Mouse (Mus musculus) spleen, embryonic (tissue): Measurements from ENCODE around the gene Nup107.

Source experiments
- CTCF ChIA-PET: fragments of 350-600 bp; sonication (Branson Sonifier 250); formaldehyde crosslinking; loops from one replicate; lab custom pipeline; 2022; lab: Charles Lee

The Nup107 gene

DNA sequence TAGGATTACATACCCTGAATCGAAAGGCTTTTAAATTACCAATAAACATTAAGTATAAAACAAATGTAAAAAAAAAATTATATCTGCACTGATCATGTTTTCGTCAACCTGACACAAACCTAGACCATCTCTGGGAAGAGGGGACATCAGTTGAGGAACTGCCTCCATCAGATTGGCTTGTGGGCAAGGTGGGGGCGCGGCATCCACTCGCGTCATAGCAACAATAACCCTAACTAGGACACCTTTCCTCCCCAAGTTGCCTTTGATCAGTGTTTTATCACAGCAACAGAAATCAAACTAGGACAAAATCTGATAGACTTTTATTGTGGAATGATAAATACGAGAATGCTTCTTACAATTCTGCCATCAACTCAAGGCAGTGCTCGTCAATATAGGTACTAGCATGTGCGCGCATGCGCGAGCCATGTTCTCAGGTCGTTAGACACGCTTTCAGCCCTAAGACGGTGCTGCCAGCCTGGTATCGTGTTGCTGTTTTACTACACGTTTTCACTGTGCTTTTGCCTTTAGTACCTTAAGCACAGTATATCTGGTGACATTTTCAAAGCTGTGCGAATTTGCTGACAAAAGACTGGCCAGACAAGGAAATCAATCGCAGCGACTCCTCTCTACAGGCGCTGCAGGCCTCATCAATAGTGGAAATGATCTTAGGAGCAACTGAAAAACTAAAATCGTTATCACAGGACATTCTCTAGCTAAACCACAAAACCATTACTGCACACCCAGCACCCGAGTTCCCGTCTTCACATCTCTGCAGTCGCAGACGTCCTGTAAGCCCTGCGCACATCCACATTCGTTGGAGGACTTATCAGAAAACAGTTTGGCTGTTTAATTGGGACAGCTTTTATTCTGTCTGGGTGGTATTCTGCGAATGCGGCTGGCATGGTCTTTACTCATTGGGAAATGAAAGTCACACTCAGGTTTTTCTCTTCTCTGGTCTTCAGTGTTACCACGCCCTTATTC is 11.7 kb upstream of the Nup107 start:
- CTCF ChIA-PET = interaction anchor here (0.6 kb wide), 1 partner anchor 382 kb away, joined by 3 read pairs; no protein-coding TSS in a partner anchor

DNA sequence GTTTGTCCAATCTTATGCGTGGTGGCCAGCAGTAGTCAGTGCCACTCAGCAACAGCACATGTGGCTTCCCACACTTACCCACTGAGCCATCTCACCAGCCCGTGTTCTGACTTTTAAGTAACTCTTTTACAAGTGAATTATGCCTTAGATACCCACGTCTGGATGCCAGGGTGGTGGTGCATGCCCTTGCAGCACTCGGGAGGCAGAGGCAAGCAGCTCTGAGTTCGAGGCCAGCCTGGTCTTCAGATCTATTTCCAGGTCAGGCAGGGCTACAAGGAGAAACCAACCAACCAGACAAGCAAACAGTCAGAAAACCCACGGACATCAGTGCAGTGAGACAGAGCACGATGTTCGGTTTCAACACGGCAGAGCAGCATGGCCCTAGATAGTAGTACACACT is 9.4 kb upstream of the Nup107 start:
- CTCF ChIA-PET = interaction anchor here (0.6 kb wide), 1 partner anchor 11 kb away, joined by 4 read pairs; no protein-coding TSS in a partner anchor

DNA sequence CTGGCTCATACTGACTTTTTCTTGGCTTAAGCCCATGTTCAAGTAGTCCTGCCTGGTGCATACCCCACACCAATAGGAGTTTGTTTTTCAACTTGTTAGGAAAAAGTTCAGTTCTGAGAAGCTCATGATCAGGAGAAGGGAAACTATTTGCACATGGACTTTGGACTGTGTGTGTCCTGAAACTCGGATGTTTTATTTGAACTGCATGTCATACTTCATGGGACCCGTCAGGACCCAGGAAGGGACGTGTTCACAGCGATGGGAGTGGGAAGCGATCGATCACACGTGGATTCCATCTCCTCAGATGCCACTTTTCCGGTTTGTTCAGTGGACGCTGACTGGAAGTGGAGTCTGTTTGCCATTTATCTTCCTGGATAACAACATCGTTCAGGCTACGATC is 7.3 kb upstream of the Nup107 start:
- CTCF ChIA-PET = no interaction called here

DNA sequence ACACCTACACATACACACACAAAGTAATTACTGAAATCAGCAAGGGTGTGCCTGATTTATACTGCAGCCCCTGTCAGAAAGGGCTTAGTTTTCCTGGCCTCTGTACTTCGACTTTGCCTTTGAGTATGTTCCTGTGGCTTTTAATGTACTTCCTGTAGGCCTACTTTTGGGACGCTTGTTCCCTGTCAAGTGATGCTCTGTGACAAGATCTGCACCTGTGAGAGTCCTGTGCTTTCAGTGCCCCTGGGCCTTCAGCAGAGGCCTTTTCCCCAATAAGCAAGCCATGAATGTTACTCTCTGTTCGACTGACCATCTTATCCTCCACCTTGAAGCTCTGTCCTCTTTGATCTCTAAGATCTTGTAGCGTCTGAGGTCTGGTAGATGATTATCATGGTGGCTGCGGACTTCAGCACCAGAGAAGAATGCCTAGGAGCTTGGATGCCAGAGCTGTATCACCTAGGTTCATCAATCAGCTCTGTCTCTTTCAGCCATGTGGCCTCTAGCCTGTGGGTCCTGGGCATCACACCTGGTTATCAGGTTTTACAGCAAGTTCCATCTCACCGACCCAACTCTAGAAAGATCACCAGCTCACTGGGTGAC is 6.0 kb upstream of the Nup107 start:
- CTCF ChIA-PET = interaction anchor here (0.6 kb wide), 1 partner anchor 232 kb away, joined by 3 read pairs; no protein-coding TSS in a partner anchor

DNA sequence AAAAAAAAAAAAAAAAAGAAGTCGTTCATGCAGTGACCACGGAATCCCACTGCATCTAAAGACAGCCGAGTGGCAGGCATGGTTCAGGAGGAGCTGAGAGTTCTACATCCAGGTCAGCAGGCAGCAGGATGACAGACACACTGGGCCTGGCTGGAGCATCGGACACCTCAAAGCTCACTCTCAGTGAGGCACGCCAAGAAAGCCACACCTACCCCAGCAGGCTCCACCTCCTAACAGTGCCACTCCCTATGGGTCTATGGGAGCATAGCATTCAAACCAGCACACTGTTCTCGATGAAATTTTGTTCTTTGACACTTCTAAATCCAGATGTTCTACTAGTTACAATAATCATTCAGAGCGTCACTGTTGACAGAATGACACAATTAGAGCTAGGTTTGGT is 5.2 kb upstream of the Nup107 start:
- CTCF ChIA-PET = interaction anchor here (0.6 kb wide), 1 partner anchor 15 kb away, joined by 4 read pairs; no protein-coding TSS in a partner anchor

DNA sequence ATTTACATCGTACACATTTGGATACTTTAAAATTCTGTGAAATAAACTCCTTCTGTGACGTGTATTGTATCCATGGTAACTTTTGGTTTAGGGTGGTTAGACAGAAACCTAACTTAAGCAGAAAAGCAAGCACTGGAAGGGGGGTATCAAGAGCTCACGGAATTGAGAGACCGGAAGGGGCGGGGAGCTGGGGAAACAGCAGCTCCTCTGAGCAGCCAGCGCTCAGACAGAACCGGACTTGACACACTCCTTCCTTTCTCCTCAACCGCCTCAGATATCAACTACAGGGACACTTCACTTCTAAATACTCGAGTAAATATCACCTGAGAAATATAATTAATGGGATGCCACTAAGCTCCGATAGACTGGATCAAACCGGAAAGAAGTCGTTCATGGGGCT is 4.6 kb upstream of the Nup107 start:
- CTCF ChIA-PET = no interaction called here

DNA sequence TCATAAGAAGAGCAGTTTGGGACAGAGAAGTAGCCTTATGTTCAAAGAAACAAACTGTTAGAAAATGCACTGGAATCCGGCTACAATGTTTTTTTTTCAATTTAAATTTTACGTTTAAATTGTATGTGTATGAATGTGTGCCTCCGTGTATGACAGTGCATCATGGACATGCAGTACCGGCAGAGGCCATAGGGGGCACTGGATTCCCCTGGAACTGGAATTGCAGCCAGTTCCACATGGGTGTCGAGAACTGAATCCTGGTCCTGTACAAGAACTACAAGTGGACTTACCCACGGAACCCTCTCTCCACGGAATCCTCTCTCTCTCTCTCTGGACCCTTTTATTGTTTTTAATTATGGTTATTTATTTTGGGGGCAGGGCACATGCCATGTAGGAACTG is 3.7 kb upstream of the Nup107 start:
- CTCF ChIA-PET = no interaction called here

DNA sequence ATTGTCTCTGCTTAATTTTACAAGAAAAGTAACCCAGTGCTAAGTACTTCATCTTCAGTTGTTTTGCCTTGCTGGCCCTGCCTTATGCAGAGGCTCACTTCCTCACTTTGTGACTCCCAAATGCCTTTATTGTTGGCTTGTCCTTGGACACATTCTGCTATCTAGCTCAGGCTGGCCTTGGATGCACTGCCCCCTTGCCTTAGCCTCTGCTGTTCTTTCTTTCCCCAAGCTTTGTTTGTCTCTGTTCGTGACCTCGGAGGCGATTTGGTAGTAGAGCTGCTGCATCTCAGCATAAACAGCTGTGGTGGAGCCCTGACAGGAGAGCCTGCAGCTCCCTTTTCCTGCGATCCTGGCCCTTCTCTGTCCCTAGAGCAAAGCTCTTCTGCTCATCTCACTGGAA is 2.7 kb upstream of the Nup107 start:
- CTCF ChIA-PET = interaction anchor here (0.6 to 0.7 kb wide), 2 partner anchors 26 to 180 kb away, joined by 3 to 7 read pairs; no protein-coding TSS in a partner anchor

DNA sequence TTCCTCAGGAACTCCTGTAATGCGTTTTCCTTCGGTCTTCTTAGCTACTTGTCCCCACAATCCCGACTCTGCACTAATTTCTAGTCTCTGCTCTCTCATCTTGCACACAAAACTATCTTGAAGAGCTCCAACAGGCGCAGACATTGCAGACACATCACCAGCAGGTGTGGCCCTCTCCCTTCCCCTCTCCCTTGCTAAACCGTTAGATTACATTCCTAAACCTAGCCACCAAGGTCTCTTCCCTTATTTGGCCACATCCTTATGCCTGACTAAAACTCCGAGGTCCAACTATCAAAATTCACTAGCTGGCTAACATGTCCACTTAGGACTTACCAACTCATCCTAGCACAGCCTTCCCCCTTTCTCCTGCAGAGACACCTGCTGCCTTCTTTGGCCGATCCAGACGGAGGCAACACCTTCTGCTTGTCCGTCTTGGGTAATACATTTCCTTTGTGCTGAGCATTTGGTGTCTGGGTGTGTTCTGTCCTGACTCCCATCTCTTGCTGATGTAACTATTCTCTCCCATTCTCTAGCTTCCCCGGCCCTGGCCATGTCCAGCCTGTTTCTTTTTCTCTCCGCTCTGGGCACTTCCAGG is 1.0 kb upstream of the Nup107 start:
- CTCF ChIA-PET = interaction anchor here (1.2 kb wide), 1 partner anchor 12 kb away, joined by 3 read pairs; no protein-coding TSS in a partner anchor

DNA sequence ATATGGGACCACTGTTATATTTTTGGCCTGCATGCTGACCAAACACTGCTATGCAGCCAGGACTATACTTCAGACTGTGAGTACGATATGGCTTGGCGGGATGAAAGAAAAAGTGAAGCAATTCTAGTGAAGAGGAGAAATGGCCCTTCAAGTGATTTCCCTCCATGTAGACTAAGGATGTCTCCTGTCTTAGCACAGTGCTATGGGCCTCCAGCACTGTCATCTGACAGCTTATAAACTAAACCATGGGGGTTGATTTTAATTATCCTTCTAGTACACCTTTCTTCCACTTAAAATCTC is 1.4 kb downstream of the Nup107 start:
- CTCF ChIA-PET = interaction anchor here (0.8 kb wide), 1 partner anchor 43 kb away, joined by 3 read pairs; no protein-coding TSS in a partner anchor

DNA sequence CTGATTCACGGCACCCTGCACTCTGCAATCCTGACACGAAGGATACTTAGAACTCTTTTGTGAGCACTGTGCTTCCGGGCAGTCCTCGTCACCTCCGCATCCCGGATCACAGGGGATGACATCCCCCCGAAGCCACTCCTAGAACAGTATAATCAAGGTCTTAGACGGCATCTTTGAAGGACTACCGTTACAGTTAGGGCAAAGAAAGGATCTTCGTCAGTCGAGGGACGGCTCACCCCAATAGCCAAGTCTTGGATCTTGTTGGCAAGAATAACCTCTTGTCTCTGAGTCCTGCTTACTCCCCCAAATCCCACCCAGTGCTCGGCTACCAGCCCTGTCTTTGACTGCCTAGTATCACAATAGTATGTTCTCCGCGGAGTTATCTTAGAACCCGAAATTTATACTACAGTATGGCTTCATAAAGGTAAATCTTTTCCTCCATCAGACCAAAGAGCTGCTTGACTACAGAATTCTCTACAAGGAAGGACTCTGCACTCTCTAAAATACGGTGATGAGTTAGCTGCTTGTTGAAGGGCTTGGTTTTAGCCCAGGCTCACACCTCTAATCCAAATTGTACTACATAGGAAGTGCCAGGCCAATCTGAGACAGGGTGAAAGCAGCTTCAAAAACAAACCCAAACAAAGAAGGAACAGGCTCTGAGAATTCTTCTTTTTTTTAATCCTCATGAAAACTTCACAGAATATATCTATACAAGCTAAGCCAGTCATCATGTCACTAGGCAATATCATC is 1.9 kb downstream of the Nup107 start:
- CTCF ChIA-PET = interaction anchor here (0.6 to 0.8 kb wide), 2 partner anchors 43 to 299 kb away, joined by 3 to 4 read pairs; no protein-coding TSS in a partner anchor

DNA sequence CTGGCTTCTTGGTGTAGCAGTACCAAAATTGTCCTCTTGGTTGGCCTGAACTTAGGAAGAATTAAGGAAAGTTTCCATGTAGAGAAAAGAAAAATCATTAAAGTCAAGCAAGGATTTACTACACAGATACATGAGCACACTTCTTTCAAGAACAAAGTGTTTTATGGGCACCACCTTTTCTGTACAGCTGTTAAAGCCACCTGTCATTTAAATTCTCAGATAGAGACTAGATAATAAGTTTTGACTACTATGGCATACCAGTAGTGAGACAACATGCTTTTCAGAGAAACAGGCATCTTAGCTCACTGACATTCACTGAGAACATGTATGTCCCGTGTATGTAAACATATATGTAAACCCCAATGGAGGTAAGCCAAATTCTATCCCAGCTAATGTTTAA is 2.5 kb downstream of the Nup107 start:
- CTCF ChIA-PET = interaction anchor here (0.6 kb wide), 1 partner anchor 300 kb away, joined by 4 read pairs; no protein-coding TSS in a partner anchor

DNA sequence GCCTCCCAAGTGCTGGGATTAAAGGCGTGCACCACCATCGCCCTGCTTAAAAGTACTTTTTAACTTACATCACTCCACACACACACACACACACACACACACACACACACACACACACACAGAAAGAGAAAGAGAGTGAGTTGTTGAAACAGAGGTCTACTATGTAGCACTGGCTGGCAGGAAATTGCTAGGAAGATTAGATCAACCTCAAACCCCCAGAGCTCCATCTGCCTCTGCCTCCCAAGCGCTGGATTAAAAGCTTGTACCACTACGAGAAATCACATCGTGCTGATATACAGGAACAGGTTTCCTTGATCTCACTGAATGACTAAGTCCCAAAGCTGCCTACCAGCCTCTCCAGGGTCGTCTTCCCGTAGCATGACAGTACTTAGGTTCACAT is 7.9 kb downstream of the Nup107 start:
- CTCF ChIA-PET = interaction anchor here (0.7 kb wide), 1 partner anchor 46 kb away, joined by 3 read pairs; no protein-coding TSS in a partner anchor

DNA sequence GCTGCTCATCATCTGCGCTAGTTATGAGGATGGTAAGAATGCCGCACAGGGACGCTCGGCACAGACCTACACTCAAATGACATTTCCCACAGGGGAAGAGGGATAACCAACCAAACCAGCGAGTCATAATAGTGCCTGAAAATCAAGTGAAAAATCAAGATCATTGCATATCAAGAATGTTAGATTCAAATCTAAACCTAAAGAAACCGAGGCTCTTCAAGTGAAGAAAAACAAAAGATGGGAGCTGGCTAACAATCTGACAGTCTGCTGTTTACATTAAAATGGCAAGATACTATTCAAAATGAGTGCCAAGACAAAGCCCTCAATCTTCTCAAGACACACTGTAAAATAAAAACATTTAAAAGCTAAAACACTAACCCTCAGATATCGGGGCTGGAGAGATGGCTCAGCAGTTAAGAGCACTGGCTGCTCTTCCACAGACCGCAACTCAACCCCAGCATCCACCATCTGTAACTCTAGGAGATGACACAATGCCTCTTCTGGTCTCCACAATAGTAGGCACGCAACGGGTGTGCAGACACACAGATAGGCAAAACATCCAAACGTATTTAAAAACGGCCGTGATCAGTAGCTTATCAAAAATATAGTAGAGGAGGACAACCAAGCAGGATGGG is 8.6 kb downstream of the Nup107 start:
- CTCF ChIA-PET = no interaction called here

DNA sequence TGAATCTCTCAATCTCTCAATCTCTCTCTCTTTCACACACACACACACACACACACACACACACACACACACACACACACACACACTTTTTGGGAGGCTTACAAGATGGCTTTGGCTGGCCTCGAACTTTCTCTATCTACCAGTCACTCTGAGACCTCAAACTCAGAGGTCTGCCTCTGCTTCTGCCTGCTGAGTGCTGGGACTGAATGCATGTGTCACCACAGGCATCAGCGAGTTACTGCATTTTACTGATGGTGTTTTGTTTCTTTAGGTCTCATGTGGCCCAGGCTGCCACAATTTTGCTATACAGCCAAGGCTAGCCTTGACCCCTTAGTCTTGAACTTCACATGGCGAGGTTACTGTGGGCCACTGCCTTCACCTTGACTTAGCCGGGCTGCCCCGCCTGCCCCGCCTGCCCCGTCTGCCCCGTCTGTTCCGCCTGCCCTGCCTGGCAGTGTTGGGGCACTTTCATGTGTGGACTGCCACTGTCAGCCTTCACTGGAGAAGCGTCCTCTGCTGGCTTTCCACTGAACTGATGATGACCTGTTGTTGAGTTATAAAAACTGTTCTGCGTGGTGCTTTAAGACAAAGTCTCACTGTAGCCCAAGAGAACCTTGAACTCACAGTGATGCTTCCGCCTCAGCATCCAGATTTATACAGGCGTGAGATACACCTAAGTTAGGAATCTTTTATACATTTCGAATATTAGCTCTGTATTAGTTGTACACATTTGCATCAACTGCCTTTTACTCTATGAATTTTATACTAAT is 9.8 kb downstream of the Nup107 start:
- CTCF ChIA-PET = no interaction called here

DNA sequence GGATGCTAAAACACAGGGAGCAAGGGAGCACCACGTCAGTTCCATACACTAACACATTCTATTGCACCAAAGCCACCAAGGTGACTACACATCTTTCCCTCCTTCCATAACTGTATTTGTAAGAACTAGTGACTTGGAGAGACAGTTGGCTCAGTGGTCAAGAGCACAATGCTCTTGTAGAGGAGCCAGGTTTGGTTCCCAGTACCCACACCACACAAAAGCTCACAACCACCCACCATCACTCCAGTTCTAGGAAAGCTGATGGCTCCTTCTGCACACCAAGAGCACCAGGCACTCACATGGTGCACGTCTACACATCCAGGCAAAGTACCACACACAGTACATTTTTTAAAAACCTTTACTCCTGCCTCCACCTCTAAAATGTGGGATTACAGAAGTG is 10.4 kb downstream of the Nup107 start:
- CTCF ChIA-PET = no interaction called here

DNA sequence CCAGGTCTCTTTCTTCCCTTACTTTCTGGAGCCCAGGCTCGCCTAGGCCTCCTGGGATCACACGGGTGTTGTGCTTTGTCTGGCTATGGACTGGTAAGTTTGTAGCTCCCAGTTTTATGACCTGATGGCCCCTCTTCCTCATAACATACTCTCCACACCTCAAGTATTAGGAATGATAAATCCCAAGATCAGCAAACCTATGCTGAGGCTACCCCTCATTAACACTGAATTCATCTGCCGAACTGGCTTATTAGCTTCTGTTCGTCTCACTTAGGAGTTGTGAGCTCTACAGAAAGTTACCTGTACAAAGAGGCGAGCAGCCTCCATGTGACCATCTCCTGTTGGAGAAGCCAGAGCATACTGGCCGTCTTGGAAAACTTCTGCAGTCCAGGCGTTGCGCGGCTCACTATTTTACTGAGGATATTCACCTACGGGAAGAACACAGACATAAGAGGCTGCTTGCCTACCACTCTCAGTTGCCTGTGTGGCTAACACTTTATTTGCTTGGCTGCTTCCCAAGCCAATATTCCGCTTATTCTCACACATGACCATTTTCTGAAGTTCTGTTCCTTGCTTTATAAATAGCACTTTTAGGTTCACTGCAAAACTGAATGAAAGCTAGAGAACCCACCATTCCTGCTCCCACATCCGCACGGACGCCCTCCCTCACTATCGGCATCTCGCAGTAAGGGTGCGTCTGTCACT is 11.3 kb downstream of the Nup107 start:
- CTCF ChIA-PET = no interaction called here

DNA sequence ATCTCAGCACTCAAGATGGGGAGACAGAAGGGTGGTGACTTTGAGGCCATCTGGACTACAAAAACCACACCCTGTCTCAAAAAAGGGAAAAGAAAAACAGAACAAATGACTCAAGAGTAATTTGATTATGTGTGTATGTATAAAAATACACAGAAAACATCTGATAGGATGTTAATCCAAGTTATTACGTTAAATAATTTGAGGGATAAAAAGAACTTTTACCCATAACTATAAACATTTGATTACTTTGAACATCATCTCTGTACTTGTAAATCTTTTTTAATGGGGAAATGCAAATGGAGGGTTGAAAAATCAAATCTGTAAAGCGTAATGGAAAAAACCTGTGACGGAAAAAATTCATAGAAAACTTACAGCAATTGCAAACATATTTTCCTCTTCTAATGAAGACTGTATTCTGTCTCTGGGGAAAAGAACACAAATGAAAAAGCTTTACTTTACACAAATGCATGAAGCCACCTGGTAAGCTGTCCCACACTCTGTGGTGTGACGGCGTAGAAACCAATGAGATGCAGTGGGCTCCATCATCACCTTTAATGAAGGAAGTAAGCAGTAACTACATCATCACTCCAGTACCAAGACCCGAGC is 12.1 kb downstream of the Nup107 start:
- CTCF ChIA-PET = no interaction called here
